Mouse (Mus musculus): ENCODE results near the gene Sowahc. TPM values are rescaled to one million over a fixed set of nuclear protein-coding genes. Genes with fewer than 3 reads are reported as not detected.

Sowahc gene
- total and polyA plus RNA-seq, 3 experiments: 0.36 to 2.1 (median 1.5) TPM

DNA sequence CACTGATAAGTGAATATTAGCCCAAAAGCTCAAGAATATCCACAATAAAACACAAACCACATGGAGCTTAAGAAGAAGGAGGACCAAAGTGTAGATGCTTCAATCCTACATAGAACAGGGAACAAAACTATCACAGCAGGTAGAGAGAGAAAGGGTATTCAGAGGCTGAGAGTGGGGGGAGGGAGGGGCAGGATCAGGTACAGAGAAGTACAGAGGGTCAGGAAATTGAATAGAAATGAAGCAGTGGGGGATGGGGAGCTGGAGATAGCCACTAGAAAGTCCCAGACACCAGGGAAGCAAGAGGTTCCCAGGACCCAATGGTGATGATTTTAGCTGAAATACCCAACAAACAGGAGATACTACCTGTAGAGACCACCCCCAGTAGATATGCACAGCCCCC, 21.7 kb upstream of the Sowahc start:
- Histone ChIP-seq H3K9me3 (replicated peaks) (no peaks in the 10 kb centered on the region), H3K4me1 (ENCODE audit: insufficient read depth, low read depth, low read length) (no peaks in the 10 kb centered on the region), H3K27me3 (ENCODE audit: insufficient read depth, low read length) (no peaks in the 10 kb centered on the region), H3K36me3 (replicated peaks) (no peaks in the 10 kb centered on the region), H3K4me3 (ENCODE audit: low read depth, low read length) (no peak overlapping the region)
- no peak for ATAC-seq (ENCODE audit: extremely low read depth, insufficient number of reproducible peaks, low FRiP score, poor library complexity, severe bottlenecking)
- TF ChIP-seq GATA1 (IDR thresholded peaks at IDR 0.05; ENCODE audit: borderline replicate concordance, low read length) (no peak), POLR2AphosphoS5 (IDR thresholded peaks at IDR 0.05; ENCODE audit: insufficient replicate concordance, low read depth, low read length) (no peak), CTCF (IDR thresholded peaks at IDR 0.05; ENCODE audit: low read depth, low read length) (no peak), TAL1 (conservative IDR thresholded peaks at IDR 0.05; ENCODE audit: low read depth, low read length) (no peak), GATA2 (IDR thresholded peaks at IDR 0.05; ENCODE audit: borderline replicate concordance, low read depth, low read length) (no peak)
- no peak for DNase-seq (ENCODE audit: low spot score)

GRCm38 (mm10) chr10:59220824-59221472, 805 bp upstream of the Sowahc start:
- Histone ChIP-seq H3K4me3 (ENCODE audit: low read depth, low read length) (peak overlapping the region; percentile 74), H3K4me1 (ENCODE audit: insufficient read depth, low read depth, low read length) (peaks cover 11% of the 10 kb centered on the region), H3K9me3 (replicated peaks) (0 out of 2 replicates have a peak, but pooled peaks cover 3% of the 10 kb centered on the region), H3K27me3 (ENCODE audit: insufficient read depth, low read length) (no peaks in the 10 kb centered on the region), H3K36me3 (replicated peaks) (peaks cover 8% of the 10 kb centered on the region)
- DNase-seq (ENCODE audit: low spot score) (no peak), ATAC-seq (ENCODE audit: extremely low read depth, insufficient number of reproducible peaks, low FRiP score, poor library complexity, severe bottlenecking) (no peak; the same call in 1 of the 2 replicates)
- TF ChIP-seq POLR2AphosphoS5 (IDR thresholded peaks at IDR 0.05; ENCODE audit: insufficient replicate concordance, low read depth, low read length): no peak
- no peak for TF ChIP-seq GATA2 (IDR thresholded peaks at IDR 0.05; ENCODE audit: borderline replicate concordance, low read depth, low read length)
- TF ChIP-seq TAL1 (conservative IDR thresholded peaks at IDR 0.05; ENCODE audit: low read depth, low read length): no peak
- TF ChIP-seq GATA1 (IDR thresholded peaks at IDR 0.05; ENCODE audit: borderline replicate concordance, low read length): no peak
- no peak for TF ChIP-seq CTCF (IDR thresholded peaks at IDR 0.05; ENCODE audit: low read depth, low read length)

GRCm38 (mm10) chr10:59222271-59223101, 733 bp downstream of the Sowahc start:
- no peaks in the 10 kb centered on the region for H3K27me3 ChIP-seq (ENCODE audit: insufficient read depth, low read length)
- peaks cover 8% of the 10 kb centered on the region for H3K36me3 ChIP-seq (replicated peaks)
- ATAC-seq (ENCODE audit: extremely low read depth, insufficient number of reproducible peaks, low FRiP score, poor library complexity, severe bottlenecking): no peak
- TF ChIP-seq POLR2AphosphoS5 (IDR thresholded peaks at IDR 0.05; ENCODE audit: insufficient replicate concordance, low read depth, low read length): no peak
- TF ChIP-seq GATA2 (IDR thresholded peaks at IDR 0.05; ENCODE audit: borderline replicate concordance, low read depth, low read length): no peak
- no peak for TF ChIP-seq CTCF (IDR thresholded peaks at IDR 0.05; ENCODE audit: low read depth, low read length)
- no peak for TF ChIP-seq GATA1 (IDR thresholded peaks at IDR 0.05; ENCODE audit: borderline replicate concordance, low read length)
- TF ChIP-seq TAL1 (conservative IDR thresholded peaks at IDR 0.05; ENCODE audit: low read depth, low read length): no peak
- peak; percentile 1 for DNase-seq (ENCODE audit: low spot score)
- H3K9me3 ChIP-seq (replicated peaks): 0 out of 2 replicates have a peak, but pooled peaks cover 3% of the 10 kb centered on the region
- H3K4me3 ChIP-seq (ENCODE audit: low read depth, low read length): peak overlapping the region; percentile 74
- H3K4me1 ChIP-seq (ENCODE audit: insufficient read depth, low read depth, low read length): peaks cover 11% of the 10 kb centered on the region

DNA sequence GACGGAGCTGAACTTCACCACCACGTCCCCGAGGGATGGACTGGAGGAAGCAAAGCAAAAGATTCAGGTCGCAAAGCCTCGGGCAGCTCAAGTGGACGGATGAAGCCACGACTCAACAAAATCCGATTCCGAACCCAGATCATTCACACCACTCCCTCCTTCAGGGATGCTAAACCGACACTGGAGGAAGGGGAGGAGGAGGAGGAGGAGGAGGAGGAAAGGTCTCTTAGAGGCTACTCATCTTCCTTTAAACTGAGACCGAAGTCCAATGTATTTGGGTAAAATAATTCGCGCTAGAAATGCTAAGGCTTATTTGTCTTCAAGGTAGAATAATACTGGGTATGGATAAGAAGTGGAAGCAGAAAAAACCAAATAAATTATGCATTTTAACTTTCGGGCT, 1.5 kb downstream of the Sowahc start:
- Histone ChIP-seq H3K36me3 (replicated peaks) (peaks cover 8% of the 10 kb centered on the region), H3K4me3 (ENCODE audit: low read depth, low read length) (no peak overlapping the region; the same call in 1 of the 2 replicates), H3K9me3 (replicated peaks) (0 out of 2 replicates have a peak, but pooled peaks cover 3% of the 10 kb centered on the region), H3K4me1 (ENCODE audit: insufficient read depth, low read depth, low read length) (peaks cover 11% of the 10 kb centered on the region), H3K27me3 (ENCODE audit: insufficient read depth, low read length) (no peaks in the 10 kb centered on the region)
- TF ChIP-seq GATA2 (IDR thresholded peaks at IDR 0.05; ENCODE audit: borderline replicate concordance, low read depth, low read length) (no peak), GATA1 (IDR thresholded peaks at IDR 0.05; ENCODE audit: borderline replicate concordance, low read length) (no peak), TAL1 (conservative IDR thresholded peaks at IDR 0.05; ENCODE audit: low read depth, low read length) (no peak), CTCF (IDR thresholded peaks at IDR 0.05; ENCODE audit: low read depth, low read length) (no peak), POLR2AphosphoS5 (IDR thresholded peaks at IDR 0.05; ENCODE audit: insufficient replicate concordance, low read depth, low read length) (no peak)
- no peak for DNase-seq (ENCODE audit: low spot score)
- ATAC-seq (ENCODE audit: extremely low read depth, insufficient number of reproducible peaks, low FRiP score, poor library complexity, severe bottlenecking): no peak

DNA sequence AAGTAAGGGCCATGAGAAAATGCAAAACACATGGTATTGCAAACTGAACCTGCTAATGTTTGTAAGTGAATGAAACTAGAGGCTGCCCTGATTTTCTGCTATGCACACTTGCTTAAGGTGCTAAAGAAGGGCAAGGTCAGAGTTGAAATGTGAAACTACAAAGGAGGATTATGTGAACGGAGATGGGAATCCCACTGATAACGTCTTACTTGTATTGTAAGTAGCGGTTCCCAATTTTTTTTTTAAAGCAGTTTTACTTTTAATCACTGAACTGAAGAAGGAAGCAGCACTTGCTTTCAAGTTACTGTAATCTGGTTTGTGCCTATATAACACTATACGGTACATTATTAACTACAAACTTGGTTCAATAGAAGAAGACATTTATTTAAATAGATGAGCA, 2.1 kb downstream of the Sowahc start:
- Histone ChIP-seq H3K4me3 (ENCODE audit: low read depth, low read length) (no peak overlapping the region), H3K36me3 (replicated peaks) (peaks cover 8% of the 10 kb centered on the region), H3K9me3 (replicated peaks) (0 out of 2 replicates have a peak, but pooled peaks cover 3% of the 10 kb centered on the region), H3K27me3 (ENCODE audit: insufficient read depth, low read length) (no peaks in the 10 kb centered on the region), H3K4me1 (ENCODE audit: insufficient read depth, low read depth, low read length) (peaks cover 11% of the 10 kb centered on the region)
- DNase-seq (ENCODE audit: low spot score) (no peak), ATAC-seq (ENCODE audit: extremely low read depth, insufficient number of reproducible peaks, low FRiP score, poor library complexity, severe bottlenecking) (no peak)
- TF ChIP-seq CTCF (IDR thresholded peaks at IDR 0.05; ENCODE audit: low read depth, low read length): no peak
- no peak for TF ChIP-seq POLR2AphosphoS5 (IDR thresholded peaks at IDR 0.05; ENCODE audit: insufficient replicate concordance, low read depth, low read length)
- TF ChIP-seq TAL1 (conservative IDR thresholded peaks at IDR 0.05; ENCODE audit: low read depth, low read length): no peak
- no peak for TF ChIP-seq GATA1 (IDR thresholded peaks at IDR 0.05; ENCODE audit: borderline replicate concordance, low read length)
- TF ChIP-seq GATA2 (IDR thresholded peaks at IDR 0.05; ENCODE audit: borderline replicate concordance, low read depth, low read length): no peak

- no peak for ATAC-seq (ENCODE audit: extremely low read depth, insufficient number of reproducible peaks, low FRiP score, poor library complexity, severe bottlenecking)
- H3K4me3 ChIP-seq (ENCODE audit: low read depth, low read length): no peak overlapping the region
- TF ChIP-seq POLR2AphosphoS5 (IDR thresholded peaks at IDR 0.05; ENCODE audit: insufficient replicate concordance, low read depth, low read length): no peak
- TF ChIP-seq GATA1 (IDR thresholded peaks at IDR 0.05; ENCODE audit: borderline replicate concordance, low read length): no peak
- no peak for TF ChIP-seq GATA2 (IDR thresholded peaks at IDR 0.05; ENCODE audit: borderline replicate concordance, low read depth, low read length)
- TF ChIP-seq CTCF (IDR thresholded peaks at IDR 0.05; ENCODE audit: low read depth, low read length): no peak
- no peak for TF ChIP-seq TAL1 (conservative IDR thresholded peaks at IDR 0.05; ENCODE audit: low read depth, low read length)
These were observed 3.4 kb downstream of the Sowahc start for GRCm38 (mm10) chr10:59225137-59225536.

More at GRCm38 (mm10) chr10:59225137-59225536, 3.4 kb downstream of the Sowahc start:
- DNase-seq (ENCODE audit: low spot score): no peak
- Histone ChIP-seq H3K9me3 (replicated peaks) (0 out of 2 replicates have a peak, but pooled peaks cover 3% of the 10 kb centered on the region), H3K4me1 (ENCODE audit: insufficient read depth, low read depth, low read length) (peaks cover 11% of the 10 kb centered on the region), H3K27me3 (ENCODE audit: insufficient read depth, low read length) (no peaks in the 10 kb centered on the region), H3K36me3 (replicated peaks) (peaks cover 8% of the 10 kb centered on the region)
